Mouse (Mus musculus) MEL-GATA-1-ER (cell line): Measurements from ENCODE around the gene Rtl9.

ENCODE experiments used
- DNase-seq: peaks from one replicate; pipeline ENCODE4 v3.0.0-alpha.2; 2012; ENCODE audit warnings: low read depth; ENCODE audit errors: extremely low read depth

The Rtl9 gene

DNA sequence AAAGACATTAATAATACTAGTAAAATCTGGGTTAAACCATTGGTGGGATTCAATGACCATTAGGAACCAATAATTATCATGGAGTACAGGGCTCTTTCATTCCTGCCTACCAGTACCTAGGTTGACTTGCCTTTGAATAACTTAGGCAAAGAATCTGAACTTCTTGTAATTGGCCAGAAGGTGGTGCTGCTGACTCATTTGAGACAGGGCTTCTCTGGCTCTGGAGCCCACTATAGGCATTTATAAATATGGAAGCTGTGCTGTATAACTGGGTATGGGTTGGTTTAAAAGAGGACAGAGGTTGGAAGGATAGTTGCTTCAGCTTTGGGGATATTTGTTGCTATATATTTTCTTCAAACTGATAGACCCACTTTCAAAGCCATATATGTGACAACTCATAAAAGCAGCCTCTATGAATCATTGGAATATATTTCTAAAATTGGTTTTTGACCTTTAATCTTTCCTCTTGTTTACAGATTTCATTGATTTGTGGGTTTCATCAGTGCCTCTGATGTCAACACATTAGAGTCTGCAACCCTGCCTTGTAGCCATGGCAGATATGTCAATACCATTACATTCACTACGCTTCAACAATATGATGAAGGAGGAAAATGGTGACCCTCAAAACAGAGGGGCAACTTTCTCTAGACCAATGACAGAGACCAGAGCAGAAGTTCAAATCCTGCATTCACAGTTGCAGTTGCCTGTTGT is at the start of gene Rtl9:
Rtl9 (plus strand) TSS at position 551 of the 711 bp plus-strand sequence.
- DNase-seq = peak; percentile 39

- peak; percentile 49 for DNase-seq
These were observed 47.9 kb upstream of the Rtl9 start for GRCm38 (mm10) chrX:143051478-143051877.

DNA sequence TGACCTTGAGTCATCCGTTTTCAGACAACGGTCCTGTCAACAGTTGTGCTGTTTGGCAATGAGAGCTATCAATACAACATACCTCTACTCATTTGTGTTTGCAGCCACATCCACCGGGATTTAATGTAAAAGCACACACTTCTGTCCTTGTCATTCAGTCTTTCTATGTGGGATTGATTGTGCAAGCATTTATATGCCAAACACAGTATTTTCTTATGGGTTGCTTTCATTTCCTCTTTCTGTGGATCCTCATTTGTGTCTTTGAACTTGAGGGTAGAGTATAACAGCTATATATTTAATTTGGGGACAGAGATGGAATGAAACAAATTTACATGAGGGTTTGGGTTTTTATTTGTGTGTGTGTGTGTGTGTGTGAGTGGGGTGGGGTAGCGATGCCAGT is 47.5 kb upstream of the Rtl9 start:
- DNase-seq = no peak

DNA sequence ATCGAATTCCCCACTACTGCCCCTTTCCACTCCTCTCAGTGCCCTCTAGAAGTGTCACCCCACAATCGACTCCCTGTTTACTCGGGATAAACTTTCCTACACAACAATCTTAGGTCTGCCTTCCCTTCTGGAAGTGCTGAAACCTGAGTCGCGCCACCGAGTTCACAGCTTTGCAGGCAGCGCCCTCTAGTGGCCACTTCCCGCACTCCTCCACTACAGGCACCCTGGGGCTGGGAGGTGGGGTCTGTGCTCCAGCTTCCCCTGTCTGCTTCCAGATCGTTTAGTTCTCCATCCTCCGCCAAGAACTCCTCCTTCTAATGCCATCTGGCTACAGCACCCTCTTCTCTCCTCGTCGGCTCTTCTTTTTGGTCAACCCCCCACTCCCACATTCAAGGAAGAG is 40.6 kb upstream of the Rtl9 start:
- DNase-seq = peak; percentile 54

DNA sequence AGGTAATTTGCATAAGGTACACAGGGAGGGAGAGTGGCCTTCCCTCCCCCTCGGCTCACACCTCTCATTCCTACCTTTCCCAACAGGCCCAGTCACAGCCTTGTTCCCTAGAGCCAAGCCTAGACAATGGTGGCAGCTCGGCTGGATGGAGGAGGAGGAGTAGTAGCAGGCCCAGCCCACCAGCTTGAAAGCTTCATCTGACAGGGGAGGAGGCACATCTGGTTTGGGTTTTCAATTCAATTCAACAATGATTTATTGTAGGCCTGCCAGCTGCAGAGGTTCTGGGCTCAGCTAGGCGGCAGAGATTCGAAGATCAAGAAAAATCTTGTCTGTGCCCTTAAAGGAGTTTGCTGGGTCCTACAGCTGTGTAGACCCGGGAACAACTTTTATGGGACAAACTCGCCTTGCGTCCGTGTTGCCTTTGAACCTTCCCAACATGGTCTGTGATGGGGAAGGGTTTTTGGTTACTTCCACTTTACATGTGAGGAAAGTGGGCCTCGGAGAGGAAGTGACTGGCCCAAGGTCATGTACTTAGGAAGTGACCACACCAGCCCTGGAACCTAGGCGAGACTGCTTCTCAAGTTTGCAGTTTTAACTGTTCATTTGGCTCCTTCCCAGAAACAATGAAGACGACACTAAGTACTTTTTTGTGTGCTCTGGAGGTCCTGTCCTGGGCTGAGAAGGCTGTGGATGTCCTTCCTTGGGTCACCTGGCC is 36.6 kb upstream of the Rtl9 start:
- no peak for DNase-seq

DNA sequence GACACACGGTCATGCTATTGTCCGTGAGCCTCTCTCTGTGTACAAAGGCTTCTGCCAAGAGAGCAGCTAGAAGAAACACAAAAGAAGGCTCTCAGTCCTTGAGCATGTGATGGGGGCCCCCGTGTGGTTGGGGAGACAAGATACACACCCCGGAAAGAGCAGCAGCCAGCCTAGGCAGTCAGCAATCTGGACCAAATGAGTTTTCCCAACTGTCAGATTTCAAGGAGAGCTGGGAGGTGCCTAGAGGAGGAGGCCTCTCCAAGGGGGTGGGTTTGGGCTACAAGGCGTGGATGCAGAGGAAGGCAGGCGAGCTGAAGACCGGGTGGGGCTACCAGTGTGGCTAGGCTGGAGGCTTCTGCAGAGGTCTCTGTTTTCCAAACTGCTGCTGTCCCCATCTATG is 35.6 kb upstream of the Rtl9 start:
- no peak for DNase-seq

DNA sequence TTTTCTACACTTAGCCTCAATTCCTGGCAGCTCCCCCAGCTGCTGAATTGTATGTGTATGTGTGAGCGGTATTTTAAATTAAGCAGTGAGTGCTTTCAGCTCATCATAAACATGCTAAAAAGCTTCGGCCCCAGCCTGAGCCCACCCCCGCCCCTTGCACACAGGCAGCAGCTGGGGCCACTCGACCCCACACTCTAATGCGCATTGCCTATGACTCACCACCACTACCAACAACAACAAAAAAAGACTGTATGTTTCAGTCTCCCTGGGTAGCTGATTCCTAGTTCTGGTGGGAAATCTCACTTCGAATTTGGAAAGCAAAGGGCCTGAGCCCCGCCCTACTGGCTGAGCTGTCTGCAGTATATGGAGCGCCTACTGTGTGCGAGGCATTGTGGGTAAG is 35.1 kb upstream of the Rtl9 start:
- no peak for DNase-seq

DNA sequence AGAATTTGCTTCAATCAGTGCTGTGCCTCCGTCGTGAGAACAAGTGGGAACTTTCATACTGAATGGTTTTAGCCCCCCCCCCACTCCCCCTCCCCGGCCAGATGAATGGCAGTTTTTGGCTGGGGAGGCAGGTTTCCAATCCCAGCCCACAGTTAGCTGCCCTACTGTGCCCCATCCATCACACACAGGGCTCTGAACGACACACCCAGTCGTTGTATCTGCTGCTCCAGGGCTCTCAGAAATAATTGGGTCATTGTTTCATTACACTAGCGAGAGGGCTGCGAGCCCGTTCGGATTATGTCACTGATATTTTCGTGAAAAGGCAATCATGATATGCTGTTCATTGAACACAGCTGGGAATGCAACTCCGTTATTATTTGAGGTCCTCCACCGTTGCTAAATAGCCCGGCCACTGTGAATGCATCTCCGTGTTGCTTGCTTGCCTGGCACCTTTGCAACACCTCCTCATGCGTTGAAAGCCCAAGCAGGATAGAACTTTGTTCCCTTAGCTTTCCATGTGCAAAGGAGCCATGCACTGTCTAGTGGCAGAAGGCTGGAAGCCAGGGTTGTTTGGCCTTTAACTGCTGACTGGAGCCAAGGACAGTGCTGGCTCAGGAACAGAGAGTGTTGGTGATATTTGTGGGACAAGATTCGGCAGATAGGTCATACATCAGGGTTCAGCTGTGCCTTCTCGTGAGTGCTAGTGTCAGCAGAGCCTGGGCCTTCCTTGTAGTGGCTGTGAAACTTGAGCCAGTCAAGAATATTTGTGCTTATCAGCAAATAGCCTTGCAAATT is 32.9 kb upstream of the Rtl9 start:
- no peak for DNase-seq

DNA sequence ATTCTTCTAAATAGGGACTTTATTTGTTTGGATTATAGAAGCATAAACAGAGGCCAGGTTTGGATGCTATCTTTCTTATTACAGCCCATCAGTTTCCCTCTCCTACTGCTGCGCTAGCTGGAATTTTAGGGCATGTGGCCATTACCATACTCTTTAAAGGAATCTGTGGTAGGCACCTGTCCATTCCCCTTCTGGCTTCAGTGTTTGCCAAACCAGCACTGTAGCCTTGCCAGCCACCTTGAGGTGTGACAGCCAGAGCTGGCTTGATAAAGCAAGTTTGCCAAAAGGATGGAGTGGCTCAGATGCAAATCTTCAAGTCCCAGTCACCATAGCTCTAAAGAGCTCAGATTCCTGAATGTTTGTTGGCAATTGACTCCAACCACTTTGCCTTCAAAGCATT is 32.3 kb upstream of the Rtl9 start:
- DNase-seq = no peak

GRCm38 (mm10) chrX:143067576-143067975 is 31.8 kb upstream of the Rtl9 start:
- DNase-seq = no peak

DNA sequence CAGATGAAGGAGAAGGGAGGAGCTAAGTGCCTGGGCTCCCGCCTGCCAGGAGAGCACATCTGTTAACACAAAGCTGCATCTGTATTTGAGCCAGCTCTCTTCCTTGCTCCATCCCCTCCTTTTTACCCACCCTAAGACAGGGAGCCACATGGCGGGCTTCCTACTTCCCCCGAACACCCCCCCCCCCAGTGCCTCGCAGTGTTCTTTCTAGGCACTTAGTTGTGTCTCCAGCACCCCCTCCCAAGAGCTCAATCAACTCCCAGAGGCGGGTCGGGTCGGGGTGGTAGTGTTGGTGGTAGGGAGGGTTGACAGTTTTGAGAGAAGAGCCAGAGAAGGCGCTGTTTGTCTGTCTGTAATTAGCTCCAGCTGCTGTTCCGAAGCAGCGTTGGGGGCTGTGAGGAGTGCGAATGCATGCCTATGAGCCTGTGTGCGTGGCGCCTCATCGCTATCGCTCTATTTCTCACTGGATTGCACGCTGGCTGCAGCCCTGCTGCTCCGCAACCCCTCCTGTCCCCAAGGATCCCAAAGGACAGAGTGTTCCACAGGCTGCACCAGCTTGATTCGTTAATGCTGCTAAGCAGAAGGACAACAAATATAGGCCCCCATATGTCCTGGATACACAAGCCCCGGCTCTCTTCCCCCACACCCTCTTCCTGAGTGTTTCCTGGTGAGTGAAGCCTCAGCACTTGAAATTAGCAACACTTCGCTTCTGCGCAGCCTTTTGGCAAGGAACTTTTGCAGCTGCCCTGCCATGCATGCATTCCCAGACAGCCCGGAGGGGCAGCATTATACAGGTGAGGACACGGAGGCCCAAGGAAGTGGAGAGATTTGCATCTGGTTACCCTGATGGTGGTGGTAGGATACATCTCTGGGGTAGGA is 18.7 kb upstream of the Rtl9 start:
- no peak for DNase-seq

- DNase-seq = no peak
These were observed 16.7 kb upstream of the Rtl9 start for GRCm38 (mm10) chrX:143082732-143083131.

DNA sequence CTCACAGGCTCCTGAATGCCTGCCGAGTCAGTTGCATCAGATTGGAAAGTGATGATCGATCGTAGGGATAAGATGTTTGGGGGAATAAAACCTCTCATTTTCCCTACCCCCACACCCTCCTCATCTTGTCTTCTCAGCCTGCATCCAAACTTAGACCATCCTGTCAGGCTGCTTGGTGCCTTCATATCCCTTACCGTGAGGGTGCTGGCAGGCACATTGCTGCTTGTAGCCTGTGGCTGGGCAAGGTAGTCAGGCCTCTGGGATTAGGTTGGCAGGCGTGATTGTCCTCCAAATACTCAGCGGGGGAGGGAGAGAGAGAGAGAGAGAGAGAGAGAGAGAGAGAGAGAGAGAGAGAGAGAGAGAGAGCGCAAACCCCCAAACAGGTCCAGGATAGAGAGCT is 11.2 kb upstream of the Rtl9 start:
- no peak for DNase-seq

GRCm38 (mm10) chrX:143090904-143091588 is 8.3 kb upstream of the Rtl9 start:
- no peak for DNase-seq

DNA sequence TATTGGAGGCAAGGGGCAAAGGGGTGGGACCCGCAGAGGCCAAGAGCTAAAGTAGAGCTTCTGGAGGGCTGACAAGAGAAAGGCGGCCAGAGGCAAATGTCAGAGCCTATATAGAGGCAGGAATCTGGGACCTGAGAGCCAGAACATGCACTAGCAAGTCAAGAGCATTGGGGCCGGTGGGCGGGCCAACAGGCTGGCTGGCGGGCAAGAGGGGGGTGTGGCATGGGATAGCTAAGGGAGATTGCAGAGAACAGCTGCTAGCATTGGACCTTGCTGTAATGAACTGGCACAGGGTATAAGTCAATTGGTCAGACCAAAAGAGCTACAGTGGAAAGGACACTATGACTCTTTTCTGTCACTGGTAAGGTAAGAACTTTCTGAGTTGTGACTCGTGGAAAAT is 1.8 kb upstream of the Rtl9 start:
- no peak for DNase-seq

GRCm38 (mm10) chrX:143103146-143103545 is 3.8 kb downstream of the Rtl9 start:
- DNase-seq = no peak

DNA sequence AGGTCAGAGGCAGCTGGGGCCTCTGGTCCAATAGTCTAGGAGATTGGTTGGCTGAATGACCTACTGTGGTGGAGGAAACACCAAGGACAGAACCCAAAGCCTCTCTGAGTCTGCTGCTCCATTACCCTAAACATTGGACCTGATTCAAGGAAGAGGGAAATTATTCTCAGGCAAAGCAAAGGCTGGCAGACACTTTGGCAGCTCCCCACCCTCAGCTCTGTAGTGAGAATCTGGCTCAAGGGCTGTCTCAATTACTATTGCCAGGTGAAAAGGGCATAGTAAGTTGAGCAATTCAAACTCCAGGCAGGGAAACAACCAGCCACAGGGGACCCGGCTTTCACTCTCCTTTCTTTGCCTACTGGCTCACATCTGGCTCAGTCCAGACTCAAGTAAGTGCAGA is 6.5 kb downstream of the Rtl9 start:
- DNase-seq = no peak

- no peak for DNase-seq
These were observed 13.2 kb downstream of the Rtl9 start for GRCm38 (mm10) chrX:143112546-143112945.
